Mouse (Mus musculus): ENCODE data around the gene Prkca. TPM values are rescaled to one million over a fixed set of nuclear protein-coding genes. Genes with fewer than 3 reads are reported as not detected.
A peak's percentile ranks its signal among the peaks of the same experiment; 100 is the strongest.

The Prkca gene
- polyA plus RNA-seq, 1 experiment from 2014 or later = 2.5 TPM

DNA sequence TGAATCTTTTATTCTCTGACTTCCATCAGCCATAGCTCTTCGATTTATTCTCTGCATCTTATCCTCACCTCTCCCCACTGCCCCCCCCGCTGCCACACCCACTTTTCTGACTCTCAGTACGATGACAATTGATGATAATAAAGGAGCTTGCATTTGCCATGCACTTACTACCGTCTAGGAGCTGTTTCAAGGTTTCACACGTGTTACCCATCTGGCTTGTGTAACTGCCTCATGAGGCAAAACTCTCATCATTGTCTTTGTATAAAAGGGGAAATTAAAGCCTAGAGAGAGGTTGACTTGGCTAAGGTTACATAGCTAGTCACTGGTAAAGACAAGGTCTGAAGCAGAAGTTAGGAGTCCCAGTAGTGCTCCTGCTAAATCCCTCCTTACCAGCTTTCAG, 110.7 kb downstream of the Prkca start:
- Histone ChIP-seq H3K4me3 (replicated peaks) (no peak overlapping the region), H3K36me3 (replicated peaks) (no peaks in the 10 kb centered on the region), H3K9me3 (replicated peaks) (no peaks in the 10 kb centered on the region), H3K27me3 (no peaks in the 10 kb centered on the region), H3K9ac (no peak overlapping the region), H3K4me2 (no peak overlapping the region), H3K4me1 (replicated peaks) (peaks cover 17% of the 10 kb centered on the region), H3K27ac (replicated peaks) (no peak overlapping the region)
- WGBS (ENCODE audit: insufficient replicate concordance) = 32% methylated on average over 5 of the region's 5 CpGs
- no peak for ATAC-seq (ENCODE audit: insufficient read depth)

DNA sequence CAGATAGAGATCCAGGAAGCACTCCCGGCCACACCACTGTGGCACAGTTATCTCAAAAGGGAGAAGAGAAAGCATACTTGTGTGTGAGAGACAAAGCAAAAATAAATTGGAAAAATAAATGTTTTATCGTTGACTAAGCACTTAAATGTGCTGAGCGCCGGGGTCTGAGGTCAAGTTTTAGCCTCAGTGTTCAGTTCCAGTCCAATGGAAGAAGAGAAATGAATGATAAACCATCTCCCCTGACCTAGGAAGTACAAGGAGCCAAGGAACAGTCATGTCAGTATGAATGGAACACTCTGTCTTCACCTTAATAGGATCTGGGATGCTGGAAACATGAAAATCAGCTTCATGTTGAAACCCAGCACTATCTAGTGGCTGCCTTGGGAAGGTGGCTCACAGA, 113.6 kb downstream of the Prkca start:
- H3K4me3 ChIP-seq (replicated peaks) = no peak overlapping the region
- H3K36me3 ChIP-seq (replicated peaks) = no peaks in the 10 kb centered on the region
- H3K27ac ChIP-seq (replicated peaks) = no peak overlapping the region
- no peak overlapping the region for H3K9ac ChIP-seq
- 72% methylated on average over 4 of the region's 4 CpGs for WGBS (ENCODE audit: insufficient replicate concordance)
- ATAC-seq (ENCODE audit: insufficient read depth) = no peak
- no peak overlapping the region for H3K4me2 ChIP-seq
- peaks cover 10% of the 10 kb centered on the region for H3K4me1 ChIP-seq (replicated peaks)
- no peaks in the 10 kb centered on the region for H3K27me3 ChIP-seq
- H3K9me3 ChIP-seq (replicated peaks) = no peaks in the 10 kb centered on the region

DNA sequence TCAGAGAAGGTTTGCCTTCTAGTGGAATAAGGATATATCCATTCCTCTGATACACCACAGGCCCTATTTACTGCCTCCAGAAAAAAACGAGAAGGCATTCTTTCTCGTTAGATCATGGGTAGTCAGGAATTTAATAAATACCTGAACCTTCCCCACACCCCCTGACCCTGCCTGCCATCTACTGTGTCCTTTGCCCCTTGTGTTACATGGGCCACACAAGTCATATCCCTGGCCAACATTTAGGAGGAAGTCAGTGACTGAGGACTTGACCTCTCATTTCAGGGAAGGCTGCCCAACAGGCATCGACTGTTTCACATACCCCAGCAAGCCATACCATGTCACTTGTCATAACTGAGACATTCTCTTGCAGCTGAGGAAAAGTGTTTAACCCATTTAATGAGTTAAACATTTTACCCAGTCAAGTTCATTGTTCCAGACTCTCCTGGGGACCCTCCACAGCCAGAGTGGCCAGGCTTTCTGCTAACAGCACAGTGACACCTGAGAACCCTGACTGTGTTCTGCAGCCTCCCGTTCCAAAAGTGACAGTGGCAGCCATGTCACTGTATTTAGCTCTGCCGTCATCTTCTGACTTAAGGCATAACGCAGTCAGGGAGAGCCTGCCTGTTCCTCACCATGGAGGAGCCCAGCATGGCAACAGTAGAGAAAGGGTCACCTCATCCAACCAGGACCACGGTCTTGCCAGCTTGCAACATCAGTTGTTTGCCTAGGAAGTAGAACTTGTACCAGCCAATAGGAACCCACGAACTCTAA, 114.4 kb downstream of the Prkca start:
- no peak overlapping the region for H3K4me3 ChIP-seq (replicated peaks)
- peaks cover 11% of the 10 kb centered on the region; the same call in 1 of the 2 replicates for H3K4me1 ChIP-seq (replicated peaks)
- H3K27me3 ChIP-seq = no peaks in the 10 kb centered on the region
- no peak overlapping the region for H3K27ac ChIP-seq (replicated peaks)
- H3K9me3 ChIP-seq (replicated peaks) = no peaks in the 10 kb centered on the region
- 58% methylated on average over 8 of the region's 8 CpGs for WGBS (ENCODE audit: insufficient replicate concordance)
- no peak overlapping the region for H3K9ac ChIP-seq
- H3K4me2 ChIP-seq = no peak overlapping the region
- no peaks in the 10 kb centered on the region for H3K36me3 ChIP-seq (replicated peaks)
- ATAC-seq (ENCODE audit: insufficient read depth) = no peak

DNA sequence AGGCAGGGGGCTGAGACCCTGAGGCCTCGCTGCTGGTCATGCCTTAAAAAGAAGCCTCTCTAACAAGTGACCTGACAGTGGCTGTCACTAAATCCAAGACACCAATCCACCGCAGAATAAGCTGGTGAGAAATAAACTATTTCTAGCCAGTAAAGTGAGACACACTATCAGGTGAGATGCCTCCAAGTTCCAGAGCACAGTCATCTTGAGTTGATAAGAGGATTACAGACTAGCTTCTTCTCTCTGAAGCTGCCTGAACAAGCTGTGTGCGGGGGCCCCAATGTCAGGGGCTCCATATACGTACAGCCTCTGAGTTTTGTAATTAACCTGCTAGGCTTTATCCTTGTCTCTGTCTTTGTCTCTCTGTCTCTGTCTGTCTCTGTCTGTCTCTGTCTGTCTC, 115.2 kb downstream of the Prkca start:
- H3K4me3 ChIP-seq (replicated peaks) = no peak overlapping the region
- no peak overlapping the region for H3K9ac ChIP-seq
- ATAC-seq (ENCODE audit: insufficient read depth) = no peak
- no peak overlapping the region for H3K27ac ChIP-seq (replicated peaks)
- 38% methylated on average over 4 of the region's 4 CpGs for WGBS (ENCODE audit: insufficient replicate concordance)
- H3K4me1 ChIP-seq (replicated peaks) = peaks cover 13% of the 10 kb centered on the region; the same call in 1 of the 2 replicates
- H3K36me3 ChIP-seq (replicated peaks) = no peaks in the 10 kb centered on the region
- H3K27me3 ChIP-seq = no peaks in the 10 kb centered on the region
- H3K4me2 ChIP-seq = no peak overlapping the region
- H3K9me3 ChIP-seq (replicated peaks) = no peaks in the 10 kb centered on the region

DNA sequence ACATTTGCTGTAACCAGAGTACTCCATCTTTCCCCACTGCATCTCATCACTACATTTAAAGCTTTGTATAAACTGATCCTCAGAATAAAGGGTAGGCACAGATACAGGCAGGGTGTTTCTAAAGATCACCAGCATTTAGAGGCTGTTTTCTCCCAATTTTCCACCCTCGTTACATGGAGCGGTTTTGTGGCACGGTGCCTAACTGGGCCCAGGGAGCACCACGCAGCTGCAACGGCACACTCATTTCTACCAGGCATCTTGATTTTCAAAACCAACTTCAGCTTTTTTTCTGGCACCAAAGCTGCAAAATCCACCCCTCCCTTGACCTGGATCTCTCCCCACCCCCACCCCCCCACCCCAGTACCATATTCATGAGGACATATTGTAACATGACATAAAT, 117.5 kb downstream of the Prkca start:
- no peak overlapping the region for H3K9ac ChIP-seq
- no peak overlapping the region for H3K4me3 ChIP-seq (replicated peaks)
- H3K27me3 ChIP-seq = no peaks in the 10 kb centered on the region
- no peak overlapping the region for H3K27ac ChIP-seq (replicated peaks)
- no peak overlapping the region for H3K4me2 ChIP-seq
- ATAC-seq (ENCODE audit: insufficient read depth) = no peak
- H3K36me3 ChIP-seq (replicated peaks) = no peaks in the 10 kb centered on the region
- H3K9me3 ChIP-seq (replicated peaks) = no peaks in the 10 kb centered on the region
- H3K4me1 ChIP-seq (replicated peaks) = peaks cover 15% of the 10 kb centered on the region; the same call in 1 of the 2 replicates
- 76% methylated on average over 5 of the region's 5 CpGs for WGBS (ENCODE audit: insufficient replicate concordance)

DNA sequence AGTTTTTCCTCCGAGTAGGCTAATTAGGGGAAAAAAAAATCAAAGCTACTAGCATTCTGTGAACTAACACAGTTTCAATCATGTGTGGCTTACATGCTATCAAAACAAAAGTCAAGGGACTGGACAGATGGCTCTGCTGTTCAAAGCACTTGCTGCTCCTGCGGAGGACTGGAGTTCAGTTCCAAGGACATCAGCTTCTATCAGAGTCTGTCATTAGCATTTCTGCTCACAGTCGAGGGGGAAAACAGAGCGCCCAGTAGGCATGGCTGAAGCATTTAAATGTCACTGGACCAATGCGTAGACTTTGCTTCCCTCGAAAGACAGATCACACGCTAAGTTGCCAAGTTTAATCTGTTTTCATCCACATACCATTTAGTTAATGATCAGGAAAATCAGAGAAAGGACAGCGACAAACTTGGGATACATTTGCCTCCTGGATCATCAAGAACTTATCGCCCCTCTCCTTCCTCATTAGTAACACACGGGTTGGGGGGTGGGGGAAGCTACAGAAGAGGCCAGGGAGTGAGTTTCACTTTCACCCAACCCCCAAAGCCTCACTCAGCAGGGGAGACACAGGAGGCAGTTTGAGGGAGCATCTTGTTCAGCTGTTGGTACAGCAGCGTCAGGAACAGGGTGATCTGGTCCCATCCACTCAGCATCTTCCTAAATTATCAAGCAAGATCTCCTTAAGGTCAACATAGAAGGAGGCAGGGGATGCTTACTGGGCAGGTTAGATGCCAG, 119.3 kb downstream of the Prkca start:
- no peak overlapping the region for H3K9ac ChIP-seq
- no peak for ATAC-seq (ENCODE audit: insufficient read depth)
- no peaks in the 10 kb centered on the region for H3K9me3 ChIP-seq (replicated peaks)
- H3K4me3 ChIP-seq (replicated peaks) = no peak overlapping the region
- 46% methylated on average over 11 of the region's 11 CpGs for WGBS (ENCODE audit: insufficient replicate concordance)
- no peaks in the 10 kb centered on the region for H3K27me3 ChIP-seq
- H3K4me1 ChIP-seq (replicated peaks) = peaks cover 12% of the 10 kb centered on the region; the same call in 1 of the 2 replicates
- no peaks in the 10 kb centered on the region for H3K36me3 ChIP-seq (replicated peaks)
- H3K27ac ChIP-seq (replicated peaks) = no peak overlapping the region
- H3K4me2 ChIP-seq = no peak overlapping the region

DNA sequence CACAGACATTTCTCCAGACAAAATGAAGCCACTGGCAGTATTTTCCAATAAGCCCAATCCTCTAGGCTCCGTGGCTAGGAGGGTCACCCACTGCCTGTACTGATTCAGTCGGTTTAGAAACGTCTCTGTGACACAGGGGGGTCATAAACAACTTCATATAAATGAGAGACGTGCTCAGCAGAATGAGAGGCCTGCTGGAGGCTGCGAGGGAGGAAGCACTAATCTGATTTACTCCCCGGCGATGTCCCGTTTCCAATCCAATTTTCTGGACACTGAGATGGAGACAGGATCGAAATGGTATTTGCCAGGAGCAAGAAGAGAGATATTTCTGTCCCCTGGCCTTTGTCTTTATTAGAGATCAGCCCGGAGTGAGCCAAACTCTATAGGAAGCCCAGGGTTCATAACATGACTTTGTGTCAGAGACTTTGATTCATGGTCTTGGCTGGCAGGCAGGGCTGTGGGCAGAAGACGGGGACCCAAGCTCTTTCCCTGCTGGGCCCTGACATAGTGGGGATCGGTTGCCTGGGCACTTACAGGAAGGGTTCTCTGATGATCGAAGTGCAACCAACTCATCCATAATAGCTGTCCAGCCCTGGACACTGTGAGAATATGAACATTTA, 120.0 kb downstream of the Prkca start:
- 0 out of 2 replicates have a peak overlapping the region, but pooled peaks have one; percentile 14 for H3K27ac ChIP-seq (replicated peaks)
- 33% methylated on average over 13 of the region's 13 CpGs for WGBS (ENCODE audit: insufficient replicate concordance)
- no peaks in the 10 kb centered on the region for H3K9me3 ChIP-seq (replicated peaks)

DNA sequence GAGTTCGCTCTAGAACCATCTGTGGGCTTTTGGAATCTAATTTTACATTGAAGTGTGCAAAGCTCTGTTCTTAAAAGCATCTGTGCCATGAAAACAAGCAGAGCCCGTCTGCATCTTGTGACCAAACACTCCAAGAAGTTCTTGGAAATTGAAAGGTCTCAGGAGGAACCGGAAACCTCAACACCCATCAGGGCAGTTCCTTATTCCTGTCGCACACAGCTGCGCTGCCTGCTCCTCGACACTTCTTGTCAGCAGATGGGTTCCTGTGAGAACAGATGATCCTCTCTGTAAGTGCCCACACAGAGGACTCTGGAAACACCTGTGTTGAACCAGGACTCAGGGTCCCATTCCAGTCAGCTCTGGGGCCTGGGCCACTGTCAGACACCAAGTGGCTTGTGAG, 120.6 kb downstream of the Prkca start:
- Histone ChIP-seq H3K4me2 (peak overlapping the region; percentile 32), H3K27ac (replicated peaks) (peak overlapping the region; percentile 14; the same call in 1 of the 2 replicates), H3K27me3 (no peaks in the 10 kb centered on the region), H3K4me3 (replicated peaks) (no peak overlapping the region), H3K9ac (no peak overlapping the region), H3K4me1 (replicated peaks) (peaks cover 8% of the 10 kb centered on the region; the same call in 1 of the 2 replicates), H3K36me3 (replicated peaks) (no peaks in the 10 kb centered on the region), H3K9me3 (replicated peaks) (no peaks in the 10 kb centered on the region)
- peak; percentile 40; the same call in 1 of the 2 replicates for ATAC-seq (ENCODE audit: insufficient read depth)
- whole genome bisulfite sequencing (ENCODE audit: insufficient replicate concordance) = 20% methylated on average over 6 of the region's 6 CpGs

More for the DNA sequence above, 120.0 kb downstream of the Prkca start:
- Histone ChIP-seq H3K4me3 (replicated peaks) (no peak overlapping the region), H3K36me3 (replicated peaks) (no peaks in the 10 kb centered on the region), H3K4me2 (no peak overlapping the region), H3K4me1 (replicated peaks) (peaks cover 8% of the 10 kb centered on the region; the same call in 1 of the 2 replicates), H3K9ac (no peak overlapping the region), H3K27me3 (no peaks in the 10 kb centered on the region)
- no peak for ATAC-seq (ENCODE audit: insufficient read depth)

DNA sequence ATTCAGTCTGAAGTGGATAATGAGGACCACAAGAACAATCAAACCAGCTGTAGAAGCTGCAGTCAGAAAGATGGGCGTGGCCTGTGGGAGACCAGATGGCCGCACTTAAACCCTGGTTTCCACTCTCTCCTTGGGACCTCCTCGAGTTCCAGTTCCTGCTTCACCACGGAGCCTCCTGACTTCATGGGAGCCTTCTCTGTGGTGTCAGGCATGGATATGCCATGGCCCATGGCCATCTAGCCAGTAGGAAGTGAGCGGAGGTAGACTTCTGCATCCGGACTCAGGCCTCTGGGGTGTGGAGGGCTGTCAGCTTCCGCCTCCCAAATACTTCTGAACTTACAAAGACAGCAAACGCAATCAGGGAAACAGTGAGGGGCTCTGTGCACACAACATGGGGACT, 121.1 kb downstream of the Prkca start:
- Histone ChIP-seq H3K36me3 (replicated peaks) (no peaks in the 10 kb centered on the region), H3K4me3 (replicated peaks) (no peak overlapping the region), H3K9ac (no peak overlapping the region), H3K27ac (replicated peaks) (no peak overlapping the region), H3K27me3 (no peaks in the 10 kb centered on the region), H3K4me2 (peak overlapping the region; percentile 32), H3K9me3 (replicated peaks) (no peaks in the 10 kb centered on the region), H3K4me1 (replicated peaks) (peaks cover 8% of the 10 kb centered on the region; the same call in 1 of the 2 replicates)
- peak; percentile 56 for ATAC-seq (ENCODE audit: insufficient read depth)
- 26% methylated on average over 8 of the region's 8 CpGs for WGBS (ENCODE audit: insufficient replicate concordance)

DNA sequence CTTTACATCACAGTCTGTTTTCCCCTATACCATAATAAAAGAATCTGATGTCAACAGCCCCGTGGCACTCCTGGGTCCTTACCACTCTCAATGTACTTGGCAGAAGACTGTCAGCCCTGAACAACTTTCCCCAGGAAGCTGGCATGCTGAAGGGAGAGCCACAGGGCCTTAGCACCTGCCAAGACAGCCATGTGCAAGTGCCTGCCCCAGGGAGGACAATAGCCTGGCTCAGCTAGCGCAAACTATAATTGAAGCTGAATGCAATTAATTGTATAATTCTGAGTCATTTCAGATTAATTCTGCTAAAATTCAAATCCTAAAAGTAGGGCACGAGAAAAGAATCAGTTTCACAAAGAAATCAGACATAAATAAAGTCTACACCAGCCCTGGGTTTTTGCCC, 121.7 kb downstream of the Prkca start:
- no peaks in the 10 kb centered on the region for H3K9me3 ChIP-seq (replicated peaks)
- WGBS (ENCODE audit: insufficient replicate concordance) = 57% methylated on average over 3 of the region's 3 CpGs
- no peak overlapping the region for H3K4me2 ChIP-seq
- no peaks in the 10 kb centered on the region for H3K27me3 ChIP-seq
- H3K4me1 ChIP-seq (replicated peaks) = peaks cover 8% of the 10 kb centered on the region; the same call in 1 of the 2 replicates
- H3K36me3 ChIP-seq (replicated peaks) = no peaks in the 10 kb centered on the region
- no peak for ATAC-seq (ENCODE audit: insufficient read depth)
- H3K4me3 ChIP-seq (replicated peaks) = no peak overlapping the region
- no peak overlapping the region for H3K9ac ChIP-seq
- H3K27ac ChIP-seq (replicated peaks) = no peak overlapping the region
